Mouse (Mus musculus) inflammation-experienced regulatory T-cells, adult 6 months (primary cell): Measurements from ENCODE around the gene Grin3b. TPM values are rescaled to one million over a fixed set of nuclear protein-coding genes. Genes with fewer than 3 reads are reported as not detected.
"Not testable (repeated sequence)": the region's sequence is repeated elsewhere in the genome, so short reads cannot be mapped to it uniquely, and the experiment has no call there.

Experiments used
- ATAC-seq: one replicate; pipeline ENCODE4 v1.8.0; 2017
- polyA plus RNA-seq, 3 experiments: library from polyadenylated mRNA; unstranded; fragments of 100-300 nt; shearing (Covaris generic); gene quantifications; one replicate each; pipeline ENCODE4 v1.2.1; 2017

Gene Grin3b
- polyA plus RNA-seq, 3 experiments from 2014 or later = 0.16 to 0.20 TPM; not detected in 1

GRCm38 (mm10) chr10:79936284-79936910 is 34.1 kb upstream of the Grin3b start:
- ATAC-seq = no peak

DNA sequence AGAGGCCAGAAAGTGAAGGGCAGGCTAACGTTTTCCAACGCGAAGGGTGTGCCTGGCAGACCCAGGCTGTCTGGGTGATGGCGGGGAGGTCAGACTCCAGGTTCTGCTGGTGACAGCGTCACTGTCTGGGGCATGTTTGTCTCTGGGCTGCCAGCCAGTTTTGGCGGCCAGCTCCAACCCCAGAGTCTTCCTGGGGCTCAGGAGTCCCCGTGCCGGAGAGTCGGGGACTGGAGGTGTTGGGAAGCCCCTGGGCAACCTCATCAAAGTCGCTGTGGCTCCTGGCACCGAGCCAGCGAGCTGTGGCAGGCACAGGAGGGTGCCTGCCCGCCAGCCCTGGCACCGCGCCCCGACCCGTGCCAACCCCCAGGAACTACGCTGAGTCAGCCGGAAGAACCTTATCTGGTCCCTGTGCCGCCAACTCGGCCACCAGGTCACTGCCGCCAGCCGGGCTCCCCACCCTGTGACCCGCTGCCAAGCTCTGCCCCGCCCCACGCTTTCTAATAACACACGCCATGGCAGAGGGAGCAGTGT is 33.5 kb upstream of the Grin3b start:
- ATAC-seq = peak; percentile 84

DNA sequence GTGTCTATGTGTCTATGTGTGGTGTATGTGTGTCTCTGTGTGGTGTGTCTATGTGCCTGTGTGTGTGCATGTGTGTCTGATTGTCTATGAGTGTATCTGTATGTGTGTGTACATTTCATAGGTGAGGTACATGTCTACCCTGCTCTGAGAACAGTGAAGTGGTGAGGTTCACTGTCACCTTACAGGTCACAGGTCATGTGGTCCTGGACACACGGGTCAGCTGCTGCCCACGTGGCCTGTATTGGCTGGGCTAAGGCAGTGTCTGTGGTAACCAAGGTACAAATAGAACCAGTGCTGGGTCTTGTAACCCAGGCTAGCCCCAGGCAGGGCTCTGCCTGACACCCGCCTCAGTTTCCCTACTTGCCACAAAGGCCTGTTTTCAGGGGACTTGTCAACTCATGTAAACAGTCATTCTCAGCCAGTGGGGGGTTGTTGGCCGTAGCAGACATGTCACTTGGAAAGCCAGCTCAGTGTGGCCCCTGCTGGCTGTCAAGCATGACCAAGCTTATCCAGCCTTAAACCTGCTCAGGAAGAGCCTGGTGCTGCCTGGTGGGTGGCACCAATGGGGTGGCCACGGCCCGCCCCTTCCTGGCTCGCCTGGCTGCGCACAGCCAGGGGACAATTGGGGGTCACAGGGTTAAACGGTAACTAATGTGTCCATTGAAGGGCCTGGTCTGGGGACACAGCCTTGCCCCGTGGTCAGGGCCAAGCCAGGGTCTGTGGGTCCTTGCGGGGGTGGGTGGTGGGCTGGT is 32.6 kb upstream of the Grin3b start:
- no peak for ATAC-seq

GRCm38 (mm10) chr10:79940749-79941148 is 29.8 kb upstream of the Grin3b start:
- no peak for ATAC-seq

GRCm38 (mm10) chr10:79942988-79943387 is 27.5 kb upstream of the Grin3b start:
- no peak for ATAC-seq

GRCm38 (mm10) chr10:79943471-79943901 is 27.0 kb upstream of the Grin3b start:
- no peak for ATAC-seq

DNA sequence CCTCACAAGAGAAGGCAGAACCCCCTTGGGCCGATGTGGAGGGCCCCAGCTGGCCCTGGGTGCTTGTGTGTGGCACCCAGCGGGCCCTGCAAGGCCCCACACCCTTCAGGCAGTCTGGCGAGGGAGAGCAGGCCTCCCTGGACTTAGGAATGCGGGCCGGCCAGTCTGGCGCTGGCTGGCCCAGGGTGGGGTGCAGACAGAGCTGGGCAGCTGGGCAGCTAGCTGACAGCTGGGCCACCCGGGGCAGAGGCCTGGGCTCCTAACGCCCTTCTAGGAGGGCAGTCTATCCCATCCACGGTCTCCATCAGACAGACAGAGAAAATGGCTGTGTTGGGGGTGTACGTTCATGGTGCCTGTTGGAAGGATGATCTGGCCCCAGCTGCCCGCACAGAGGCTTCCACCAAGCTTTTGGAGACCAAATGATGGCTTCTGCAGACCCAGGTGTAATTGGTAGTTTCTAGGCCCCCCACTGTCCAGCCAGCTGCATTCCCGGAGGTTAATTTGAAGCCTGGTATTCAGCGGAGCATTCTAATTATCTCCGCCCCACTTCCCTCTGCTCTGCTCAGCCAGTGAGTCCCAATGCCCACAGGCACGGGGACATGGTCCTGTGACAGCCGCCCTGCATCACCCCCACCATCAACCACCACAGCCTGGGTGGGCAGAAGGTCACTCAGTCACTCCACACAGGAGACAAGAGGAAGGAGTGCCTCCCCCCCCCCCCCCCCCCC is 24.8 kb upstream of the Grin3b start:
- ATAC-seq = no peak

DNA sequence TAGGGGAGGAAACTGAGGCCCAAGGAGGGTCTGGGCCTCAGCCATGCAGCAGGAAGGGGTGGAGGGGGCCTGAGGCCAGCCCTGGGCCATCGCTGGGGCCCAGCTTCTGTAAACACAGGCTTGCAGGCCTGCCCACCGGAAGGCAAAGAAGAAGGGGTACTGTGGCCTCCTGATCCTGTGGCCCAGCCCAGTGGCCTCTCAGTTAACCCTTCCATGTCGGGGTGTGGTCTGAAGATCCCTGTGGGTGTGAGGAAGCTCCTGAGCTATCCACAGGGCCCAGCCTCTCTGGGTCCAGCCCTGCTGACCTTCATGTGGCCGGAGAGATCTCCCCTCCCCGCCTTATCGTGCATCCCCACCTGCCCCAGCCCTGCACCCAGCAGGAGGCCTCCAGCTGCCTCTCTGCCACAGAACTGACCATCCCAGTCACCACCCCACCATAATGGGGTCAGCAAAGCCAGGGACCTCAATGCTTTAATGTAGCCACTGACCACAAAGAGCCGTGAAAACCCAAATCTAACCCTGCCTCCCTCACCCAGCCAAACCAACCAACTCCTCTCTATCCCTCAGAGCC is 23.7 kb upstream of the Grin3b start:
- ATAC-seq = no peak

GRCm38 (mm10) chr10:79947502-79947901 is 23.0 kb upstream of the Grin3b start:
- no peak for ATAC-seq

- ATAC-seq = no peak
These were observed 20.6 kb upstream of the Grin3b start for GRCm38 (mm10) chr10:79949873-79950272.

DNA sequence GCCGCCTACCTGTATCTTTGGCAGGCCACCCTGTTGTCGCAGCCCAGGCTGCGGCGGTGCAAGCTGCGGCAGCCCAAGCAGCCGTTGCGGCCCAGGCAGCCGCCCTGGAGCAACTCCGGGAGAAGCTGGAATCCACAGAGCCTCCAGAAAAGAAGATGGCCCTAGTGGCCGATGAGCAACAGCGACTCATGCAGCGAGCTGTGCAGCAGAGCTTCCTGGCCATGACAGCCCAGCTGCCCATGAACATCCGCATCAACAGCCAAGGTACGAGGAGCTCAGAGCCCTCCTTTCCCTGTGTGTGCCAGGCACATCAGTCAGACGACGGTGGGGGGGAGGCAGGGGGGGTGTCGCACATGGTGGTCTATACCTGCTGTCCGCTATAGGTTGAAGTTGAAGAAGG is 19.9 kb upstream of the Grin3b start:
- ATAC-seq = no peak

GRCm38 (mm10) chr10:79953946-79954345 is 16.6 kb upstream of the Grin3b start:
- ATAC-seq = no peak

DNA sequence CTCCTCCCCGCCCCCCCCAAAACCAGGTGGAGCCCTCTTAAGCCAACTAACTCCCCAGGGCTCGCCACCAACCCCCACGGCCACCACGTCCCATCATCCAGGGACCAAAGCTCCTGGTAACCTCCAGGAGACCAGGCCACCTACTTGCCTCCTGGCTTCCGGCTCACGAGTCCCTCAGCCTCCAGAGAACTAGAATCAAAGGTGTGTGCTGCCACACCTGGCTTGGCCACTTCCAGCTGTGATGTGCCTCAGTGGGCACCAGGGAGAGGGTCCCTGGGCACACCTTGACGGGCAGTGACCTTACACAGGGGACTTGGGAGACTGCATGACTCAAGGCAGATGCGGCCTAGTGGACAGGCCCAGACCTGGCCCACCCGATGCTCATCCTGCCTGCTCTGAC is 14.8 kb upstream of the Grin3b start:
- ATAC-seq = no peak

DNA sequence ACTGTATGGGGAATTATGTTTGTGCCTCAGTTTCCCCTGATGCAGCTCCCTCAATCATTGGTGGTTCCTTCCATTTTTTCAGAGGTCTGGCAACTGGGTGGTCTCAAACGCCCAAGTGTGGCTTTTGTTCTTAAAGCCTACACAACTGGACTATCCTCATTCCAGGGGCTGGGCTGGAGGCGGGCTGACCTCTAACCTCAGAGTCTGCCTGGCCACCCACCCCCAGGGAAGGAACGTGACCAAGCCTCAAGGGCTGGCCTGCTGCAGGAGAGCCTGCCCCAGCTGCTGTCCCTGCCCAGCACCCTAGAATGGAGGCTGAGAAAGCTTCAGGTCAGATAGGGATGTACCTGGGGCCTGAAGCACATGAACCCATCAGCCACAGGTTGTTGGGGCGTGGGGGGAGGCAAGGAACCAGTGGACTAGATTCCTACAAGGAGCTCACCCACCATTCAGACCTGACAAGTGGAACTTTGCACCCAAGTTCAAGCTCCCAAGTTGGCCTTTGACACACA is 13.8 kb upstream of the Grin3b start:
- ATAC-seq = no peak

- ATAC-seq = no peak
These were observed 12.2 kb upstream of the Grin3b start for GRCm38 (mm10) chr10:79958140-79958816.

- not testable (repeated sequence) for ATAC-seq
These were observed 11.1 kb upstream of the Grin3b start for GRCm38 (mm10) chr10:79959412-79959811.

DNA sequence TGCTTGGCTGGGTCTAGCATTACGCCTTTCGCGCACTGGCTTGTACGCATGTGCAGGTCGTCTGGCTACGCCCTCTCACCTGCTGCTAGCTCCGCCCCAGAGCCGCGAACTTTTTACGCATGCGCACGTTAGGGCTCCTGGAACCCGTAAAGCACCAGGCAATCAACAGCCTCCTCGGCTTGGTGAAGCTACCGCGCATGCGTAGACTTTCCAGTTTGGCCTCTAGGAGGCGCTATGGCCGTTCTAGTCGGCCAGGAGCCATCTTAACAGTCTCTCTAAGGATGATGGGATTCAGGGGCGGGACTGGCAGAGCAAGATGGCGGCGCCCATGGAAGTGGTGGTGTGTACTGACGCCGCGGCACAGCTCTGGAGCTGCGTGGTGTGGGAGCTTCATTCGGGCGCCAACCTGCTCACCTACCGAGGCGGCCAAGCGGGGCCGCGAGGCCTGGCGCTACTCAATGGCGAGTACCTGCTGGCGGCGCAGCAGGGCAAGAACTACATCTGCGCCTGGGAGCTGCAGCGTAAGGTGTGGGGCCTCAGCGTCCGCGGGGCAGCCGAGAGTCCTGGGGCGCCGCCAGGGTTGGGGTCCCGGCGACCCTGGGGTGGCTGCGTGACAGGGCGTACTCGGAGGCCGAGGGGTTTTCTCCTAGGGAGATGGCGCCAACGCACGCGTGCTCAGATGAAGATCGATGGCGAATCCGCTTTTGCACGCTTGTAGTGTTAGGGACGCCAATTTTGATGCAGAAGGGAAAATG is 10.5 kb upstream of the Grin3b start, which contains the start of gene Wdr18:
TSS of gene Wdr18 (plus strand) at position 306 of the 755 bp plus-strand sequence.
- ATAC-seq = peak; percentile 93

DNA sequence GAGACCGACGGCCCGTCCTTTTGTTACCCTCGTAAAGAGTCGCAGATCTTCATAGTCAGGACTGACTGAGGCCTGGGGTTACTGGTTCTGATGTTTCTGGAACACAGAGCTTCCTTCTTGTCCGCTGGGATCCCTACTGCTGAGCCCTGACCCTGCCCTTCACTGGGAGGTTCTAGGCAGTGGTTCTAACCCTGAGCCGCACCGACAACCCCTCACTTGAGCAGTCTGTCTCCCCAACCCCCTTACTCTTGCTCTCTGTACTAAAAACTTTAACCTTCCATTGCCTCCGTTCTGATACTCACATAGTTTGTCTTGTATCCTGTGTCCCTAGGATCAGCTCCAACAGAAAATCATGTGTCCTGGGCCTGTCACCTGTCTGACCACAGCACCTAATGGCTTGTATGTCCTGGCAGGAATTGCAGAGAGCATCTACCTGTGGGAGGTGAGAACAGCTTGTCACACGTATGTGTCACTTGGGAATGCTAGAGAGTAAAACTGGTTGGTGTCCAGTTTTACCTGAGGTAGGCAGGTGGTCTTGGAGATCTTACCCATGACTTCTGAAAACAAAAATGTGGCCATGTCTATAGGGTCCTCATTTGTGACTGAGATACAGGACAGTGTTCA is 9.7 kb upstream of the Grin3b start:
- no peak for ATAC-seq

- ATAC-seq = no peak
These were observed 5.8 kb upstream of the Grin3b start for GRCm38 (mm10) chr10:79964727-79965126.

DNA sequence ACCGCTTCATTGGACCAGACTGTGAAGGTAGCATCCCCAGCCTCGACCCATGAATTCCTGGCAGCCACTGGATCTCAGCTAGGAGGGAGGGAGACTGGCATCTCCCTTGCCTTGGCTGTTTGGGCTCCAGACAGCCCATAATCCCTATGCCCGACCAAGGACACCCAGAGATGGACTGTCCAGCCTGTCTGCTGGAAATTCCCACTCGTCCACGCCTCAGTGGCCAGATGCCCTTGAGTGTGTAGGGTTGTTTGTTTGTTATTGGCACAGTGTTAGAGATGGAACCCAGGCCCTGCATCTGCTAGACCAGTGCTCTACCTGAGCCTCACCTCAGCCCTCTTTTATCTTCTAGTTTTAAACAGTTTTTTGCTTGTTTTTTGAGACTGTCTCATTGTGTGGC is 5.2 kb upstream of the Grin3b start:
- no peak for ATAC-seq

- ATAC-seq = no peak
These were observed 3.6 kb upstream of the Grin3b start for GRCm38 (mm10) chr10:79966886-79967400.
